Mouse (Mus musculus): ENCODE data around the gene 4931428L18Rik. TPM values are rescaled to one million over a fixed set of nuclear protein-coding genes. Genes with fewer than 3 reads are reported as not detected.

The 4931428L18Rik gene
- polyA plus RNA-seq, 1 experiment from 2014 or later, result not detected

GRCm38 (mm10) chr1:31164527-31165189, 57.8 kb downstream of the 4931428L18Rik start:
- DNase-seq (ENCODE audit: low spot score), result no peak
- 87% methylated on average over 18 of the region's 18 CpGs for WGBS
- Histone ChIP-seq H3K4me2 (ENCODE audit: low read length) (no peak overlapping the region), H3K9me3 (replicated peaks; ENCODE audit: control insufficient read depth, low read length) (no peaks in the 10 kb centered on the region), H3K9ac (ENCODE audit: low read length) (no peak overlapping the region), H3K27ac (ENCODE audit: low read depth, low read length) (no peak overlapping the region), H3K36me3 (ENCODE audit: control insufficient read depth, insufficient read depth, low read length) (no peaks in the 10 kb centered on the region), H3K4me1 (ENCODE audit: control insufficient read depth, insufficient read depth, low read length) (no peaks in the 10 kb centered on the region), H3K4me3 (ENCODE audit: low read depth, low read length) (no peak overlapping the region), H3K27me3 (replicated peaks; ENCODE audit: control insufficient read depth, insufficient read depth, low read length) (no peaks in the 10 kb centered on the region)
- ATAC-seq, result no peak

GRCm38 (mm10) chr1:31156884-31157283, 65.6 kb downstream of the 4931428L18Rik start:
- H3K36me3 ChIP-seq (ENCODE audit: control insufficient read depth, insufficient read depth, low read length), result no peaks in the 10 kb centered on the region
- WGBS, result 86% methylated on average over 2 of the region's 2 CpGs
- no peak overlapping the region for H3K4me3 ChIP-seq (ENCODE audit: low read depth, low read length)
- no peaks in the 10 kb centered on the region for H3K27me3 ChIP-seq (replicated peaks; ENCODE audit: control insufficient read depth, insufficient read depth, low read length)
- H3K9me3 ChIP-seq (replicated peaks; ENCODE audit: control insufficient read depth, low read length), result no peaks in the 10 kb centered on the region
- H3K9ac ChIP-seq (ENCODE audit: low read length), result no peak overlapping the region
- H3K4me1 ChIP-seq (ENCODE audit: control insufficient read depth, insufficient read depth, low read length), result no peaks in the 10 kb centered on the region
- H3K27ac ChIP-seq (ENCODE audit: low read depth, low read length), result no peak overlapping the region
- ATAC-seq, result no peak
- DNase-seq (ENCODE audit: low spot score), result no peak
- H3K4me2 ChIP-seq (ENCODE audit: low read length), result no peak overlapping the region

- H3K27ac ChIP-seq (ENCODE audit: low read depth, low read length), result no peak overlapping the region
- H3K36me3 ChIP-seq (ENCODE audit: control insufficient read depth, insufficient read depth, low read length), result no peaks in the 10 kb centered on the region
- H3K9ac ChIP-seq (ENCODE audit: low read length), result no peak overlapping the region
- DNase-seq (ENCODE audit: low spot score) (no peak), ATAC-seq (no peak)
- H3K27me3 ChIP-seq (replicated peaks; ENCODE audit: control insufficient read depth, insufficient read depth, low read length), result no peaks in the 10 kb centered on the region
- WGBS, result 93% methylated on average over 2 of the region's 2 CpGs
- H3K9me3 ChIP-seq (replicated peaks; ENCODE audit: control insufficient read depth, low read length), result no peaks in the 10 kb centered on the region
- no peak overlapping the region for H3K4me2 ChIP-seq (ENCODE audit: low read length)
- no peak overlapping the region for H3K4me3 ChIP-seq (ENCODE audit: low read depth, low read length)
- H3K4me1 ChIP-seq (ENCODE audit: control insufficient read depth, insufficient read depth, low read length), result no peaks in the 10 kb centered on the region
Observed at GRCm38 (mm10) chr1:31156185-31156584, 66.3 kb downstream of the 4931428L18Rik start.

DNA sequence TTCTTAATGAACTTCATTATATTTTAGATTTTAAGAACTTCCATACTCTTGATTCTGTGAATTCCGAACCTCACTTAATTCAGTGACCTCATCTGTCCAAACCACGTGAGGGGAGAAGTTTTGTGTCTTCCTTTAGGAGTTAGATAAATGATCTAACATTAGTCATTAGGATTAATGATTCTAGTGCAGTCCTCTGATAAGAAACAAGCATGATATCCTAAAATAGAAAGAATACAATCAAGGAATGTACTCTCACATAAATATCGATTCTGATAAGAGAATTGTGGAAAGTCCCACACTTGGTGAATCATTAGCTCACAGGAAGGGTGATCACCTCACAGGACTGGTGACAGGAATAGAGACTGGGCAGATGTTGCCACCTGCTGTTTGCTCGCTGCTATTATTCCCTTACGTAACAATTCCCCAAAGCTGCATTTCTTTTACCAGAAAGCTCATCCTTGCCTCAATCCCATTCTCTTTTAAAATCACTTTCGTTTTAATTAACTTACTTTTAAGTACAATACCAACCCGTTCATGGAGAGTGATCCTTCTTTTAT, 68.6 kb downstream of the 4931428L18Rik start:
- H3K4me3 ChIP-seq (ENCODE audit: low read depth, low read length), result no peak overlapping the region
- DNase-seq (ENCODE audit: low spot score) (peak; percentile 62), ATAC-seq (peak; percentile 81)
- no peaks in the 10 kb centered on the region for H3K36me3 ChIP-seq (ENCODE audit: control insufficient read depth, insufficient read depth, low read length)
- no peak overlapping the region for H3K27ac ChIP-seq (ENCODE audit: low read depth, low read length)
- H3K4me2 ChIP-seq (ENCODE audit: low read length), result no peak overlapping the region
- no peaks in the 10 kb centered on the region for H3K27me3 ChIP-seq (replicated peaks; ENCODE audit: control insufficient read depth, insufficient read depth, low read length)
- no peak overlapping the region for H3K9ac ChIP-seq (ENCODE audit: low read length)
- H3K9me3 ChIP-seq (replicated peaks; ENCODE audit: control insufficient read depth, low read length), result no peaks in the 10 kb centered on the region
- 28% methylated on average over 7 of the region's 7 CpGs for WGBS
- H3K4me1 ChIP-seq (ENCODE audit: control insufficient read depth, insufficient read depth, low read length), result no peaks in the 10 kb centered on the region

GRCm38 (mm10) chr1:31152799-31153426, 69.6 kb downstream of the 4931428L18Rik start:
- no peak for DNase-seq (ENCODE audit: low spot score)
- ATAC-seq, result no peak
- 61% methylated on average over 2 of the region's 2 CpGs for WGBS

GRCm38 (mm10) chr1:31150546-31150945, 71.9 kb downstream of the 4931428L18Rik start:
- no peak for ATAC-seq
- no peak overlapping the region for H3K4me2 ChIP-seq (ENCODE audit: low read length)
- no peaks in the 10 kb centered on the region for H3K27me3 ChIP-seq (replicated peaks; ENCODE audit: control insufficient read depth, insufficient read depth, low read length)
- H3K4me1 ChIP-seq (ENCODE audit: control insufficient read depth, insufficient read depth, low read length), result no peaks in the 10 kb centered on the region
- H3K9ac ChIP-seq (ENCODE audit: low read length), result no peak overlapping the region
- H3K36me3 ChIP-seq (ENCODE audit: control insufficient read depth, insufficient read depth, low read length), result no peaks in the 10 kb centered on the region
- H3K27ac ChIP-seq (ENCODE audit: low read depth, low read length), result no peak overlapping the region
- H3K4me3 ChIP-seq (ENCODE audit: low read depth, low read length), result no peak overlapping the region
- no peak for DNase-seq (ENCODE audit: low spot score)
- H3K9me3 ChIP-seq (replicated peaks; ENCODE audit: control insufficient read depth, low read length), result no peaks in the 10 kb centered on the region
- 63% methylated on average over 3 of the region's 3 CpGs for WGBS

More at GRCm38 (mm10) chr1:31152799-31153426, 69.6 kb downstream of the 4931428L18Rik start:
- Histone ChIP-seq H3K4me2 (ENCODE audit: low read length) (no peak overlapping the region), H3K9me3 (replicated peaks; ENCODE audit: control insufficient read depth, low read length) (no peaks in the 10 kb centered on the region), H3K4me3 (ENCODE audit: low read depth, low read length) (no peak overlapping the region), H3K9ac (ENCODE audit: low read length) (no peak overlapping the region), H3K4me1 (ENCODE audit: control insufficient read depth, insufficient read depth, low read length) (no peaks in the 10 kb centered on the region), H3K27ac (ENCODE audit: low read depth, low read length) (no peak overlapping the region), H3K36me3 (ENCODE audit: control insufficient read depth, insufficient read depth, low read length) (no peaks in the 10 kb centered on the region), H3K27me3 (replicated peaks; ENCODE audit: control insufficient read depth, insufficient read depth, low read length) (no peaks in the 10 kb centered on the region)

DNA sequence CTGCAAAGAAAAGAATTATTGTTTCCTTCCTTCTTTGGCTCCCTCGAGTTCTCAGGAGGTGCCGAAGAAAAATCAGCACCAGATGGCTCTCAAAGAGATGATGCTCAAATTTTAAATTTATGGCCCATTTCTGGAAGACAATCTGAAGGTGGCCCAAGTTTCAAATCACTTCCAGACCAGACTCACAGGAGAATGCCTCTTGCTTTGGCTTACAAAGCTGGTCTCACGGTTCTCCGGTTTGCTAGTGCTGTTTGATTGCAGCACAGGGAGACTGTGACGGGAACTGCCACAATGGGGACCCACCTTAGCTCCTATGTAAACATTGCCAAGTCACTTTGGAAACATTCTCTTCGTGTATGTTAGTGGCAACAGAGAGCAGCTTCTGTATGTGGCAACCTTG, 72.8 kb downstream of the 4931428L18Rik start:
- Histone ChIP-seq H3K27me3 (replicated peaks; ENCODE audit: control insufficient read depth, insufficient read depth, low read length) (no peaks in the 10 kb centered on the region), H3K9ac (ENCODE audit: low read length) (no peak overlapping the region), H3K4me1 (ENCODE audit: control insufficient read depth, insufficient read depth, low read length) (no peaks in the 10 kb centered on the region), H3K27ac (ENCODE audit: low read depth, low read length) (no peak overlapping the region), H3K36me3 (ENCODE audit: control insufficient read depth, insufficient read depth, low read length) (no peaks in the 10 kb centered on the region), H3K4me3 (ENCODE audit: low read depth, low read length) (no peak overlapping the region), H3K9me3 (replicated peaks; ENCODE audit: control insufficient read depth, low read length) (no peaks in the 10 kb centered on the region), H3K4me2 (ENCODE audit: low read length) (no peak overlapping the region)
- WGBS, result 74% methylated on average over 6 of the region's 6 CpGs
- DNase-seq (ENCODE audit: low spot score) (no peak), ATAC-seq (no peak)

GRCm38 (mm10) chr1:31143571-31143970, 78.9 kb downstream of the 4931428L18Rik start:
- WGBS, result 82% methylated on average over 2 of the region's 2 CpGs
- H3K9me3 ChIP-seq (replicated peaks; ENCODE audit: control insufficient read depth, low read length), result no peaks in the 10 kb centered on the region
- no peak overlapping the region for H3K4me3 ChIP-seq (ENCODE audit: low read depth, low read length)
- H3K27ac ChIP-seq (ENCODE audit: low read depth, low read length), result no peak overlapping the region
- DNase-seq (ENCODE audit: low spot score) (no peak), ATAC-seq (no peak)
- no peaks in the 10 kb centered on the region for H3K4me1 ChIP-seq (ENCODE audit: control insufficient read depth, insufficient read depth, low read length)
- no peaks in the 10 kb centered on the region for H3K27me3 ChIP-seq (replicated peaks; ENCODE audit: control insufficient read depth, insufficient read depth, low read length)
- no peak overlapping the region for H3K4me2 ChIP-seq (ENCODE audit: low read length)
- H3K36me3 ChIP-seq (ENCODE audit: control insufficient read depth, insufficient read depth, low read length), result no peaks in the 10 kb centered on the region
- H3K9ac ChIP-seq (ENCODE audit: low read length), result no peak overlapping the region

Measured in forebrain, embryonic 14.5 days (tissue).